Mouse (Mus musculus): Measurements from ENCODE around the gene Eif4a1.

- TF ChIP-seq MAFK (IDR thresholded peaks at IDR 0.05; ENCODE audit: insufficient read depth, low read depth, low read length) (no peak), CHD2 (IDR thresholded peaks at IDR 0.05; ENCODE audit: low read depth, low read length) (no peak)
Measured at GRCm38 (mm10) chr11:69707873-69708381, 35.7 kb upstream of the Eif4a1 start.

All from ES-E14 (cell line).